Mouse (Mus musculus) neural tube, embryonic 12.5 days (tissue): ENCODE results near the gene Gatad2b. TPM values are rescaled to one million over a fixed set of nuclear protein-coding genes. Genes with fewer than 3 reads are reported as not detected.

Experiments used
- ATAC-seq: fragments of 200-750 bp; cut with Nextera tagmentation; 2 replicates; pipeline ENCODE4 v1.8.0; 2017; ENCODE audit warnings: low read depth, mild to moderate bottlenecking, moderate TSS enrichment, moderate library complexity; ENCODE audit not compliant: low FRiP score
- H3K27ac ChIP-seq: fragments of 300-500 bp; sonication (generic); 2 replicates; pipeline ENCODE4 v1.5.1; 2016
- H3K27me3 ChIP-seq: fragments of 300-500 bp; sonication (generic); replicated peaks from 2 replicates; pipeline ENCODE4 v1.6.1; 2016; ENCODE audit warnings: mild to moderate bottlenecking
- H3K36me3 ChIP-seq: fragments of 300-500 bp; sonication (generic); 2 replicates; pipeline ENCODE4 v1.6.1; 2016; ENCODE audit warnings: mild to moderate bottlenecking
- H3K4me1 ChIP-seq: fragments of 300-500 bp; sonication (generic); 2 replicates; pipeline ENCODE4 v1.6.1; 2016
- H3K4me2 ChIP-seq: fragments of 300-500 bp; sonication (generic); replicated peaks from 2 replicates; pipeline ENCODE4 v1.6.1; 2016; ENCODE audit warnings: mild to moderate bottlenecking
- H3K4me3 ChIP-seq: fragments of 300-500 bp; sonication (generic); 2 replicates; pipeline ENCODE4 v1.5.1; 2016
- H3K9ac ChIP-seq: fragments of 300-500 bp; sonication (generic); 2 replicates; pipeline ENCODE4 v1.6.1; 2016; ENCODE audit warnings: mild to moderate bottlenecking
- H3K9me3 ChIP-seq: fragments of 300-500 bp; sonication (generic); 2 replicates; pipeline ENCODE4 v1.6.1; 2016; ENCODE audit warnings: mild to moderate bottlenecking
- WGBS: fragments of 180-500 bp; shearing (Covaris S2); methylation state at CpG from one replicate; pipeline ENCODE4 v1.1.7; 2016; 5-methylcytosine and 5-hydroxymethylcytosine counted together
- polyA plus RNA-seq: library from polyadenylated mRNA; unstranded; fragments of >200 nt; fragmentation: Nextera tagmentation; extraction: Ambion mirVana; gene quantifications from 2 replicates; pipeline ENCODE4 v1.2.1, GENCODE M21; 2016

The Gatad2b gene
- polyA plus RNA-seq, 1 experiment from 2014 or later, result 12.8 TPM

- Histone ChIP-seq H3K36me3 (no peaks in the 10 kb centered on the region), H3K4me2 (peak overlapping the region; percentile 59), H3K4me3 (peak overlapping the region; percentile 45; the same call in 1 of the 2 replicates), H3K27me3 (no peaks in the 10 kb centered on the region), H3K4me1 (peaks cover 10% of the 10 kb centered on the region), H3K9me3 (no peaks in the 10 kb centered on the region), H3K27ac (peak overlapping the region; percentile 89), H3K9ac (peak overlapping the region; percentile 69)
- 45% methylated on average over 2 of the region's 2 CpGs for WGBS
- ATAC-seq, result no peak
Measured at GRCm38 (mm10) chr3:90291982-90292344, 1.0 kb upstream of the Gatad2b start.

- peaks cover 10% of the 10 kb centered on the region for H3K4me1 ChIP-seq
- peak overlapping the region; percentile 74 for H3K4me2 ChIP-seq
- peak; percentile 63 for ATAC-seq
- H3K36me3 ChIP-seq, result no peaks in the 10 kb centered on the region
- under 1% methylated on average over 39 of the region's 68 CpGs for WGBS
- no peaks in the 10 kb centered on the region for H3K27me3 ChIP-seq
- H3K4me3 ChIP-seq, result peak overlapping the region; percentile 95
- H3K27ac ChIP-seq, result peak overlapping the region; percentile 96
- peak overlapping the region; percentile 96 for H3K9ac ChIP-seq
- H3K9me3 ChIP-seq, result no peaks in the 10 kb centered on the region
Measured at GRCm38 (mm10) chr3:90293352-90294063, 530 bp downstream of the Gatad2b start.

- no peak for ATAC-seq
- Histone ChIP-seq H3K4me3 (peak overlapping the region; percentile 95), H3K9ac (peak overlapping the region; percentile 96), H3K9me3 (no peaks in the 10 kb centered on the region), H3K4me2 (peak overlapping the region; percentile 74), H3K27ac (no peak overlapping the region; the same call in 1 of the 2 replicates), H3K27me3 (no peaks in the 10 kb centered on the region), H3K4me1 (peaks cover 10% of the 10 kb centered on the region), H3K36me3 (no peaks in the 10 kb centered on the region)
- WGBS, result 1% methylated on average over 11 of the region's 11 CpGs
Measured at GRCm38 (mm10) chr3:90294064-90294440, 1.1 kb downstream of the Gatad2b start.

GRCm38 (mm10) chr3:90294651-90295050 lies 1.7 kb downstream of the Gatad2b start:
- peak overlapping the region; percentile 74 for H3K4me2 ChIP-seq
- no peaks in the 10 kb centered on the region for H3K27me3 ChIP-seq
- H3K36me3 ChIP-seq, result no peaks in the 10 kb centered on the region
- H3K4me3 ChIP-seq, result peak overlapping the region; percentile 95
- peaks cover 10% of the 10 kb centered on the region for H3K4me1 ChIP-seq
- no peaks in the 10 kb centered on the region for H3K9me3 ChIP-seq
- no peak for ATAC-seq
- peak overlapping the region; percentile 96 for H3K9ac ChIP-seq
- 86% methylated on average over 2 of the region's 2 CpGs for WGBS
- no peak overlapping the region for H3K27ac ChIP-seq

- Histone ChIP-seq H3K4me2 (no peak overlapping the region), H3K4me3 (no peak overlapping the region), H3K9ac (no peak overlapping the region), H3K9me3 (no peaks in the 10 kb centered on the region), H3K27ac (no peak overlapping the region), H3K36me3 (no peaks in the 10 kb centered on the region), H3K27me3 (no peaks in the 10 kb centered on the region), H3K4me1 (peaks cover 4% of the 10 kb centered on the region; the same call in 1 of the 2 replicates)
- no peak for ATAC-seq
- WGBS, result 65% methylated on average over 3 of the region's 3 CpGs
Measured at GRCm38 (mm10) chr3:90305801-90306200, 12.8 kb downstream of the Gatad2b start.

GRCm38 (mm10) chr3:90309589-90309988 lies 16.6 kb downstream of the Gatad2b start:
- ATAC-seq, result no peak
- no peaks in the 10 kb centered on the region for H3K27me3 ChIP-seq
- peaks cover 4% of the 10 kb centered on the region; the same call in 1 of the 2 replicates for H3K4me1 ChIP-seq
- H3K36me3 ChIP-seq, result no peaks in the 10 kb centered on the region
- H3K4me2 ChIP-seq, result no peak overlapping the region
- H3K27ac ChIP-seq, result no peak overlapping the region
- H3K9ac ChIP-seq, result no peak overlapping the region
- no peak overlapping the region for H3K4me3 ChIP-seq
- H3K9me3 ChIP-seq, result no peaks in the 10 kb centered on the region

GRCm38 (mm10) chr3:90313367-90313766 lies 20.4 kb downstream of the Gatad2b start:
- Histone ChIP-seq H3K36me3 (no peaks in the 10 kb centered on the region), H3K9ac (no peak overlapping the region), H3K27ac (no peak overlapping the region), H3K9me3 (no peaks in the 10 kb centered on the region), H3K4me3 (no peak overlapping the region), H3K4me1 (no peaks in the 10 kb centered on the region), H3K27me3 (no peaks in the 10 kb centered on the region), H3K4me2 (no peak overlapping the region)
- no peak for ATAC-seq

- Histone ChIP-seq H3K27ac (no peak overlapping the region), H3K9me3 (no peaks in the 10 kb centered on the region), H3K4me2 (no peak overlapping the region), H3K4me3 (no peak overlapping the region), H3K4me1 (no peaks in the 10 kb centered on the region), H3K9ac (no peak overlapping the region), H3K27me3 (no peaks in the 10 kb centered on the region), H3K36me3 (no peaks in the 10 kb centered on the region)
- ATAC-seq, result no peak
Measured at GRCm38 (mm10) chr3:90314241-90314640, 21.3 kb downstream of the Gatad2b start.

- H3K4me3 ChIP-seq, result no peak overlapping the region
Measured at GRCm38 (mm10) chr3:90322289-90322688, 29.3 kb downstream of the Gatad2b start.

GRCm38 (mm10) chr3:90323119-90323518 lies 30.1 kb downstream of the Gatad2b start:
- peaks cover 13% of the 10 kb centered on the region; the same call in 1 of the 2 replicates for H3K4me1 ChIP-seq
- 0 out of 2 replicates have a peak overlapping the region, but pooled peaks have one; percentile 42 for H3K27ac ChIP-seq
- no peaks in the 10 kb centered on the region for H3K9me3 ChIP-seq
- no peak overlapping the region for H3K4me3 ChIP-seq
- peak overlapping the region; percentile 34 for H3K4me2 ChIP-seq
- H3K36me3 ChIP-seq, result no peaks in the 10 kb centered on the region
- 18% methylated on average over 5 of the region's 5 CpGs for WGBS
- peak overlapping the region; percentile 22; the same call in 1 of the 2 replicates for H3K9ac ChIP-seq
- ATAC-seq, result peak; percentile 78
- no peaks in the 10 kb centered on the region for H3K27me3 ChIP-seq

More at GRCm38 (mm10) chr3:90322289-90322688, 29.3 kb downstream of the Gatad2b start:
- no peaks in the 10 kb centered on the region for H3K36me3 ChIP-seq
- H3K27me3 ChIP-seq, result no peaks in the 10 kb centered on the region
- peak overlapping the region; percentile 35 for H3K4me2 ChIP-seq
- peaks cover 13% of the 10 kb centered on the region; the same call in 1 of the 2 replicates for H3K4me1 ChIP-seq
- H3K9me3 ChIP-seq, result no peaks in the 10 kb centered on the region
- peak; percentile 64 for ATAC-seq
- H3K27ac ChIP-seq, result no peak overlapping the region
- WGBS, result 58% methylated on average over 6 of the region's 6 CpGs
- H3K9ac ChIP-seq, result 0 out of 2 replicates have a peak overlapping the region, but pooled peaks have one; percentile 17

- H3K27me3 ChIP-seq, result no peaks in the 10 kb centered on the region
- no peak overlapping the region for H3K27ac ChIP-seq
- H3K9me3 ChIP-seq, result no peaks in the 10 kb centered on the region
- H3K4me2 ChIP-seq, result no peak overlapping the region
- no peak overlapping the region for H3K4me3 ChIP-seq
- WGBS, result 93% methylated on average over 5 of the region's 5 CpGs
- no peaks in the 10 kb centered on the region for H3K4me1 ChIP-seq
- no peaks in the 10 kb centered on the region for H3K36me3 ChIP-seq
- H3K9ac ChIP-seq, result no peak overlapping the region
- ATAC-seq, result no peak
Measured at GRCm38 (mm10) chr3:90332485-90332884, 39.5 kb downstream of the Gatad2b start.

GRCm38 (mm10) chr3:90335517-90335916 lies 42.5 kb downstream of the Gatad2b start:
- H3K27ac ChIP-seq, result no peak overlapping the region
- H3K4me2 ChIP-seq, result no peak overlapping the region
- no peak for ATAC-seq
- no peaks in the 10 kb centered on the region for H3K9me3 ChIP-seq
- no peak overlapping the region for H3K9ac ChIP-seq
- H3K36me3 ChIP-seq, result no peaks in the 10 kb centered on the region
- H3K4me3 ChIP-seq, result no peak overlapping the region
- H3K27me3 ChIP-seq, result no peaks in the 10 kb centered on the region
- 0 out of 2 replicates have a peak, but pooled peaks cover 6% of the 10 kb centered on the region for H3K4me1 ChIP-seq

- ATAC-seq, result no peak
- H3K9ac ChIP-seq, result no peak overlapping the region
- 0 out of 2 replicates have a peak, but pooled peaks cover 6% of the 10 kb centered on the region for H3K4me1 ChIP-seq
- peaks cover 11% of the 10 kb centered on the region for H3K36me3 ChIP-seq
- no peak overlapping the region for H3K4me2 ChIP-seq
- H3K4me3 ChIP-seq, result no peak overlapping the region
- no peaks in the 10 kb centered on the region for H3K9me3 ChIP-seq
- WGBS, result 82% methylated on average over 3 of the region's 3 CpGs
- H3K27me3 ChIP-seq, result no peaks in the 10 kb centered on the region
- no peak overlapping the region for H3K27ac ChIP-seq
Measured at GRCm38 (mm10) chr3:90338190-90338589, 45.2 kb downstream of the Gatad2b start.
